Mouse (Mus musculus) heart, embryonic 16.5 days (tissue): ENCODE results near the gene Arhgef10l. TPM values are rescaled to one million over a fixed set of nuclear protein-coding genes. Genes with fewer than 3 reads are reported as not detected.
A peak's percentile ranks its signal among the peaks of the same experiment; 100 is the strongest.

Experiments used
- ATAC-seq: fragments of 200-750 bp; cut with Nextera tagmentation; replicated peaks from 2 replicates; pipeline ENCODE4 v1.8.0; 2017; ENCODE audit warnings: moderate number of reproducible peaks; ENCODE audit not compliant: insufficient read depth, low FRiP score; ENCODE audit errors: extremely low read depth
- H3K27ac ChIP-seq: fragments of 300-500 bp; sonication (generic); 2 replicates; pipeline ENCODE4 v1.5.1; 2014; ENCODE audit warnings: mild to moderate bottlenecking, low read length, control low read depth, moderate library complexity
- H3K27me3 ChIP-seq: fragments of 300-500 bp; sonication (generic); 2 replicates; pipeline ENCODE4 v1.6.1; 2014; ENCODE audit warnings: low read length, mixed read lengths; ENCODE audit not compliant: control insufficient read depth, insufficient read depth
- H3K36me3 ChIP-seq: fragments of 300-500 bp; sonication (generic); 2 replicates; pipeline ENCODE4 v1.6.1; 2014; ENCODE audit not compliant: control insufficient read depth, insufficient read depth
- H3K4me1 ChIP-seq: fragments of 300-500 bp; sonication (generic); 2 replicates; pipeline ENCODE4 v1.6.1; 2014; ENCODE audit warnings: low read length, mixed read lengths; ENCODE audit not compliant: control insufficient read depth, insufficient read depth
- H3K4me2 ChIP-seq: fragments of 300-500 bp; sonication (generic); 2 replicates; pipeline ENCODE4 v1.6.1; 2014; ENCODE audit warnings: low read depth, mild to moderate bottlenecking, control low read depth, low read length
- H3K4me3 ChIP-seq: fragments of 300-500 bp; sonication (generic); 2 replicates; pipeline ENCODE4 v1.5.1; 2014; ENCODE audit warnings: mild to moderate bottlenecking, control low read depth, low read length
- H3K9ac ChIP-seq: fragments of 300-500 bp; sonication (generic); 2 replicates; pipeline ENCODE4 v1.6.1; 2014; ENCODE audit warnings: low read length, control low read depth
- H3K9me3 ChIP-seq: fragments of 300-500 bp; sonication (generic); replicated peaks from 2 replicates; pipeline ENCODE4 v1.6.1; 2016; ENCODE audit warnings: low read length; ENCODE audit not compliant: control insufficient read depth
- WGBS: fragments of 180-500 bp; shearing (Covaris S2); extraction: QIAGEN DNeasy Blood & Tissue Kit; methylation state at CpG from one replicate; pipeline ENCODE4 v1.1.7; 2014; 5-methylcytosine and 5-hydroxymethylcytosine counted together
- polyA plus RNA-seq: library from polyadenylated mRNA; unstranded; fragments of >200 nt; fragmentation: Nextera tagmentation; extraction: Ambion mirVana; gene quantifications from 2 replicates; pipeline ENCODE4 v1.2.1, GENCODE M21; 2015

Arhgef10l gene
- polyA plus RNA-seq, 1 experiment from 2014 or later: 18.6 TPM

DNA sequence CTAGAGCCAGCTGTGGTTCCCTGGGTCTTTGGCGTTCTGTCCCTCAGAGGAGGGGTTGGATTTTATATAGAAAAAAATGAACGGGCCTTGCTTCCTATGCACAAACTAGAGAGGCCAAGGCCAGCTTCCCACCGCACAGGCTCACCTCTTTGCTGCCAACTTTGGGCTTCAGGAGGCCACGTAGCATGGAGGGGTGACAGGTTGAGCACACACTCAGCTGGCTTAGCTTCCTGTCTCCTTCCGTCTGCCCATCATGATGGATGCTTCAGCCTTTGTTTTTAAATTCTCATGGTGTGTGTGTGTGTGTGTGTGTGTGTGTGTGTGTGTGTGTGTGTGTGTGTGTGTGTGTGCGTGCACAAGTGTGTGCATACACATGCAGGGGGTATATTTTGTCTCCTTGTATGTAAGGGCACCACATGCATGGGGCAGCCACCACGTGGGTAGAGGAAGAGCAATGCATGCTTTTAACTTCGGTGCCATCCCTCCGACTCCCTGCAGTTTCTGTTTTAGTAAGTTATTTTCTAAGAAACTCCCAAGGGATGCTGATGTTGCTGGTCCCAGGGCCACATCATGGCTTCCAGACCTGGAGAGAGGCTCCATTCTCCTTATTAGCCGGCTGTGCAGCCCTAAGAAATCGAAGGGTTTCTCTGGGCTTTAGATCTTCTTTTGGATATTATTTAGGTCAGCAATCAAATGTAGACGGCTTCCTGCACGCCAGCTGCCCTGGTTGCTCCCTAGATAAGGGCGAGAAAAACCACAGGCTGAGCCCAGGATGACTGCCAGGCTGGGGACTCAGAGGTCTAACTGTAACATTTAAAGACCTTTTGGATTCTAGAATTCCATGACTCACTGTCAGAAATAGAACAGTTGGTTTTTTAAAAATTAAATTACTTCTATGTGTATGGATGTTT is 30.1 kb upstream of the Arhgef10l start:
- WGBS: 61% methylated on average over 14 of the region's 14 CpGs
- no peak overlapping the region for H3K27ac ChIP-seq

DNA sequence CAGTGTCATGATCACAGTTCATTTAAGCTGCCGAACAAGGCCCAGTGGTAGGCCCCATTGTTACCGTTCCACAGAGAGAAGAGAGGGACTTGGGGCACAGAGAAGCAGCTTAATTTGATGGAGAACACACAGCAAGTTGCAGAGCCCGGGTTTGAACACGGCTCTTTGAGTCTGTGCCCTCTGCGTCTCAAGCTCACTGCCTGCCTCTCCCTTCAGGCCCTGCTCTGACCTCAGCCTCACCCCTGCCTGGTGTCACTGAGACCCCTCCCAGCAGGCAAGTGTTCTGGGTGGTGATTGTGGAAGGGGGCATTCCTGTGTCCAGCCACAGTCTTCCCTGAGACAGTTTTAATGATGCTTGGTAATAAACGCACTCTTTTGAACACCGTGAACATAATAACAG is 29.3 kb upstream of the Arhgef10l start:
- 84% methylated on average over 7 of the region's 7 CpGs for WGBS
- Histone ChIP-seq H3K9me3 (no peaks in the 10 kb centered on the region), H3K9ac (no peak overlapping the region), H3K27me3 (no peaks in the 10 kb centered on the region), H3K4me1 (peaks cover 7% of the 10 kb centered on the region), H3K36me3 (no peaks in the 10 kb centered on the region), H3K27ac (no peak overlapping the region), H3K4me2 (no peak overlapping the region), H3K4me3 (no peak overlapping the region)
- ATAC-seq: no peak

More for the DNA sequence above, 30.1 kb upstream of the Arhgef10l start:
- Histone ChIP-seq H3K4me3 (no peak overlapping the region), H3K9me3 (no peaks in the 10 kb centered on the region), H3K4me2 (no peak overlapping the region), H3K9ac (no peak overlapping the region), H3K27me3 (no peaks in the 10 kb centered on the region), H3K36me3 (no peaks in the 10 kb centered on the region), H3K4me1 (peaks cover 15% of the 10 kb centered on the region)
- ATAC-seq: no peak

DNA sequence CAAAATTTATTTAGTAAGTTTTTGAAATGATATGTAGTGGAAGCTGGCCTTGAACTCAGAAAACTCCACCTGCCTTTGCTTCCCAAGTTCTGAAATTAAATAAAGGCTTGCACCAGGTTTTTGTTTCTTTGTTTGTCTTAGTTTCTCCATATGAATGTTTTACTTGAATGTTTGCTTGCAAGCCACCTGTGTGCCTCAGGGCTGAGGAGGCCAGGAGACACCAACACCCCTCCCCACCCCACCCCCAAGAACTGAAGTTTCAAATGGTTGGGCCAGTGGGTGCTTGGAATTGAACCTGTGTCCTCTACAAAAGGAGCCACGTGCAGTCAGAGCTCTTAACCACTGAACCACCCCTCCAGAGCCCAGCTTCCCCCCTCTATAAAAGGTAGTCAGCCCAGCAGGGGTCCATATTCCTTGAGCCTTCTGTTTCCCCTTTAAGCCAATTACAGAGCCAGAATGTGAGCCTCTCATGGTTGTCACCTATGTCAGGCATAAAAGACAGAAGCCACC is 28.8 kb upstream of the Arhgef10l start:
- no peak overlapping the region for H3K9ac ChIP-seq
- no peak overlapping the region for H3K27ac ChIP-seq
- peaks cover 4% of the 10 kb centered on the region; the same call in 1 of the 2 replicates for H3K4me1 ChIP-seq
- WGBS: 57% methylated on average over 1 of the region's 1 CpGs
- H3K4me3 ChIP-seq: no peak overlapping the region
- ATAC-seq: no peak
- H3K27me3 ChIP-seq: no peaks in the 10 kb centered on the region
- H3K36me3 ChIP-seq: no peaks in the 10 kb centered on the region
- no peaks in the 10 kb centered on the region for H3K9me3 ChIP-seq
- H3K4me2 ChIP-seq: no peak overlapping the region

DNA sequence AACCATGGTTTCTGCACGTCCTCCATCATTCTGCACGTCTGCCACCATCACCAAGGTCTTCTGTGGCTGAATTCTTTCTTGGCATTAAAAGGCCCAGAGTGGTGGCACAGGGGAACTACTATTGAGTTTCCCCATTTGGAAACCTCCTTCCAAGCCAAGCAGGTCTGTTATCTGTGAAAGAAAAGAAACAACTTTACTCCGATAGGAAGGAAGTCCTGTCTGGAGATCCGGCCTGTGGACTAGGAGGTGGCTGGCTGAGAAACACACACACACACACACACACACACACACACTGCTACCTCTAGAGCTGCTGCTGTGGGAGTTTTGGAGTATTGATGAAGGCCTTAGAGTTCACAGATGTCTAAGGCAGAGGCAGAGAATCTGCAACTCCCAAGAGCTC is 27.7 kb upstream of the Arhgef10l start:
- no peak for ATAC-seq
- H3K27me3 ChIP-seq: no peaks in the 10 kb centered on the region
- no peaks in the 10 kb centered on the region for H3K4me1 ChIP-seq
- no peaks in the 10 kb centered on the region for H3K36me3 ChIP-seq
- H3K9ac ChIP-seq: no peak overlapping the region
- H3K9me3 ChIP-seq: no peaks in the 10 kb centered on the region
- no peak overlapping the region for H3K4me3 ChIP-seq
- 40% methylated on average over 4 of the region's 4 CpGs for WGBS
- H3K27ac ChIP-seq: no peak overlapping the region
- no peak overlapping the region for H3K4me2 ChIP-seq

DNA sequence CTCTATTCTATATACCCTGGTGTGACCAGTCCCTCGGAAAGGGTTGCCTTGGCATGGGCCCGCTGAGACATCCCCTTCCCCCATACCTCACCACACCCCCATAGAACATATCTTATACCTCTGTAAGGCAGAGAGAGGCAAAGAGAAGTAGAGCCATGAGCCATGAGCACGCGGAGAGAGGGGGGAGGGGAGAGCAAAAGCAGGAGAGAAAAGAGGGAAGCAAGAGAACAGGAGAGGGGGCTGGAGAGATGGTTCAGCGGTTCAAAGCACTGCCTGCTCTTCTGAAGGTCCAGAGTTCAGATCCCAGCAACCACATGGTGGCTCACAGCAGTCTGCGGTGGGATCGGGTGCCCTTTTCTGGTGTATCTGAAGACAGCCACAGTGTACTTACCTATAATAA is 25.7 kb upstream of the Arhgef10l start:
- WGBS: 64% methylated on average over 7 of the region's 7 CpGs
- no peak overlapping the region for H3K4me3 ChIP-seq
- no peak overlapping the region for H3K4me2 ChIP-seq
- no peaks in the 10 kb centered on the region for H3K27me3 ChIP-seq
- H3K9me3 ChIP-seq: no peaks in the 10 kb centered on the region
- H3K36me3 ChIP-seq: no peaks in the 10 kb centered on the region
- no peak overlapping the region for H3K27ac ChIP-seq
- no peaks in the 10 kb centered on the region for H3K4me1 ChIP-seq
- H3K9ac ChIP-seq: no peak overlapping the region
- ATAC-seq: no peak

DNA sequence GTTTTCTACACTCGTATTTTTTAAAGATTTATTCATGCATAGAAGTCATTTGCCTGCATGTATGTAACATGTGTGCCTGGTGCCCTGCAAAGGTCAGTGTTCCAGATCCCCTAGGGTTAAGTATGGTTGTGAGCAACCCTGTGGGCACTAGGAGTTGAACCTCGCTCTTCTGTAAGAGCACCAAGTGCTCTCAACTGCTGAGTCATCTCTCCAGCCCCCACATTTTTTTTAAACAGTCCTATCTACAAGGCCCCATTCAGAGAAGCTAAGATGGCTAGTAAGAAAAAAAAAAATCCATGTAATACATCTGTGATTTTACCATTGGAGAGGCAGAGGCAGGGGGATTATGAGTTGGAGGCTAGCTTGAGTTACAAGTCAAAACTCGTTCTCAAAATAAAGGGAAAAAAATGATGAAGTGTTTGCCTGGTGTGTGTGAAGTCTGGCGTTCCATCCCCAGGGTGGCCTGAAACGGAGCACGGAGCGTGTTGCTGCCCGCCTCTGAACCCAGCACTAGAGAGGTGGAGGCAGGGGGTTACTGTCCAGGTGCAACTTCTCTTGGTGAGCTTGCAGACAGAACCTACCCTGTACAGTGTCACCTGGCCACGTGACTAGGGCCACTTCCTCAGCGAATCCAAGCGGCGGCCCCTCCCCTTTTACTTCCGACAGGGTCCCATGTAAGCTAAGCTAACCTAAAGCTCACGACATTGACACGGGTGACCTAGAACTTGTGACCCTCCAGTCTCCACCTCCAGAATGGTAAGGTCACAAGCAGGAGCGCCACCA is 24.3 kb upstream of the Arhgef10l start:
- Histone ChIP-seq H3K36me3 (no peaks in the 10 kb centered on the region), H3K9ac (no peak overlapping the region), H3K9me3 (no peaks in the 10 kb centered on the region), H3K4me1 (no peaks in the 10 kb centered on the region), H3K27ac (no peak overlapping the region), H3K4me3 (no peak overlapping the region), H3K27me3 (no peaks in the 10 kb centered on the region), H3K4me2 (no peak overlapping the region)
- 59% methylated on average over 16 of the region's 16 CpGs for WGBS
- ATAC-seq: 0 out of 2 replicates have a peak, but pooled peaks have one; percentile 37

DNA sequence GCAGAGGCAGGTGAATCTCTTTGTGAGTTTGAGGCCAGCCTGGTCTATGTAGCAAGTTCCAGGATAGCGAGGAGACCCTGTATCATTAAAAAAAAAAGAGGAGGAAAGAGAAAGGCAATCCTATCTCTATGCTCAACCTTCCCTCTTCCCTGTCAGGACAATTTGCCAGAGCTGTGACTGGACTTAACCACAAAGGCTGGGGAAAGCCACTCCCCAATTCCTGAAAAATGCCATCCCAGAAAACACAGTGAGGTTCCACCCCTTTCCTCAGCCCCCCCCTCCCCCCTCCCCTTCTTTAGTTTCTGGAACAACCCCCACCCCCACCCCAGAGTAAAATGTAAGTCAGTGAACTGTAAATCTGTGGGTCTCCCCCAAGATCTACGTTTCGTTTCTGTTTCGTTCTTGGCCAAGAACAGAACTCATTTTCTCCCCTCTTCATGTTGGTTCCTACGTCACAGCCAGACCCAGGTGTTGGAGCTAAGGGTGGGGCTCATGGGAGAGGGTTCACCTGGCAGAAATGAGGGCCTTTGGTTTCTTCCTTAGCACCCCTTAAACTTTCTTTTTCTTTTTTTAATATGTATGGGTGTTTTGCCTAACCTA is 23.1 kb upstream of the Arhgef10l start:
- Histone ChIP-seq H3K4me3 (no peak overlapping the region), H3K9ac (no peak overlapping the region), H3K36me3 (no peaks in the 10 kb centered on the region), H3K4me1 (peaks cover 8% of the 10 kb centered on the region), H3K4me2 (no peak overlapping the region), H3K27ac (no peak overlapping the region), H3K9me3 (no peaks in the 10 kb centered on the region), H3K27me3 (no peaks in the 10 kb centered on the region)
- 76% methylated on average over 5 of the region's 5 CpGs for WGBS
- no peak for ATAC-seq

DNA sequence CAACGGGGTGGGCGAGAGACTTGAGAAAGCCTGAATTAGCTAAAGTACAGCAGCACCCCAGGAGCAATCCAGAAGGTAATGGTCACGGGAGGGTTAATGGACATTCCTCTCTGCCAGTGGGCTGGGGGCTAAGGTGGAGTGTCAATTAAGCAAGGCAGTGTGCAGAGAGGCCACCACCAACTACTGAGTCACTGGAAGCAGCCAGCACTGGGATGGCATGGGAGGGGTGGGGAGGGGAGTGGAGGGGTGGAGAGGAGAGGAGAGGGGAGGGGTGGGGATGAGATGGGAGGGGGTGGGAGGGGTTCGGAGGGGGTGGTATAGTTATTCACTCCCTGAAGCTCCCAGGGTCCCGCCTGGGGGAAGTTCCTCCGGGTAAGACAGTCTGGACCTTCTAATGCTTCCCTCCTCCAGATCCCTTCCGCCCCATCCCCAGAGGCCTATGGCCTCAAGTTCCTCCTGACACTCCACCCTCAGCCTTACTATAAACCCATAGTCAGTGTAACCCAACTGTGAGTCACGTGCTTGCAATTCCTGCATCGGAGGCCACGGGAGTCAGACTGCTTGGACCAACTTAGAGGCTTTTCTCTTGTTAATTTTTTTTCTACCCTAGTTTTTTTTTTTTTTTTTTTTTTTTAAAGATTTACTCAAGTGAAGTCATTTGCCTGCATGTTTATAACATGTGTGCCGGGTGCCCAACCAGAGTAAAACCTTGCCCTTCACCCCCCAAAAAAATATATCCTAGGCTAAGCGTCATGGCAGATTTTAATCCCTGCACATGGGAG is 22.4 kb upstream of the Arhgef10l start:
- 55% methylated on average over 12 of the region's 12 CpGs for WGBS
- Histone ChIP-seq H3K36me3 (no peaks in the 10 kb centered on the region), H3K9me3 (no peaks in the 10 kb centered on the region), H3K27me3 (no peaks in the 10 kb centered on the region), H3K9ac (no peak overlapping the region), H3K4me1 (peaks cover 10% of the 10 kb centered on the region), H3K4me2 (no peak overlapping the region), H3K4me3 (no peak overlapping the region), H3K27ac (no peak overlapping the region)
- no peak for ATAC-seq
